ENCODE assay signal across 8 mouse cellular contexts in genomic region chr11:69407724-69408004, GRCm38 (mm10). TPM values are rescaled to one million over a fixed set of nuclear protein-coding genes. Genes with fewer than 3 reads are reported as not detected.
DNase-seq lines count a peak whose midpoint lies in the region; ATAC-seq and TF ChIP-seq lines count a peak whose summit lies in the region.

No protein-coding gene starts in this region.

- no peaks in the 10 kb centered on the region for H3K27me3 ChIP-seq in heart, embryonic 15.5 days
- no peaks in the 10 kb centered on the region for H3K27me3 ChIP-seq in MEL (ENCODE audit: control insufficient read depth in 1 of 2, insufficient read depth in 2 of 2, low read length in 2 of 2)
- no peaks in the 10 kb centered on the region for H3K27me3 ChIP-seq in forebrain, embryonic 13.5 days
- H3K27me3 ChIP-seq in liver, embryonic 15.5 days = no peaks in the 10 kb centered on the region

- TF ChIP-seq EP300 in MEL (IDR thresholded peaks at IDR 0.05; ENCODE audit: low read depth in 1 of 2, low read length in 2 of 2) = no peak

- peaks cover 54% of the 10 kb centered on the region for H3K36me3 ChIP-seq in heart, embryonic 15.5 days
- peaks cover 0 to 9% of the 10 kb centered on the region in 2 experiments; a peak in 3 of 4 replicates for H3K36me3 ChIP-seq in MEL (ENCODE audit: control insufficient read depth in 1 of 2, insufficient read depth in 2 of 2, low read length in 2 of 2)
- H3K36me3 ChIP-seq in forebrain, embryonic 13.5 days (ENCODE audit: poor library complexity, severe bottlenecking) = peaks cover 64% of the 10 kb centered on the region
- peaks cover 49% of the 10 kb centered on the region for H3K36me3 ChIP-seq in liver, embryonic 15.5 days (replicated peaks)

- no peak for ATAC-seq in heart, embryonic 15.5 days (replicated peaks; ENCODE audit: insufficient number of reproducible peaks, insufficient read depth, low FRiP score, low read depth)
- no peak for ATAC-seq in forebrain, embryonic 13.5 days
- no peak for ATAC-seq in liver, embryonic 15.5 days (ENCODE audit: insufficient read depth)

- 81% methylated on average over 4 of the region's 4 CpGs for WGBS in heart, embryonic 15.5 days
- WGBS in forebrain, embryonic 13.5 days = 92% methylated on average over 4 of the region's 4 CpGs
- 78% methylated on average over 4 of the region's 4 CpGs for WGBS in liver, embryonic 15.5 days (ENCODE audit: insufficient replicate concordance)

- no peak for TF ChIP-seq POLR2A in MEL (IDR thresholded peaks at IDR 0.05; ENCODE audit: control insufficient read depth in 1 of 2, insufficient read depth in 1 of 2, low read depth in 1 of 2, low read length in 2 of 2, poor library complexity in 1 of 2)

- peak overlapping the region; percentile 93 for H3K4me2 ChIP-seq in heart, embryonic 15.5 days
- peak overlapping the region; percentile 99 for H3K4me2 ChIP-seq in forebrain, embryonic 13.5 days
- H3K4me2 ChIP-seq in liver, embryonic 15.5 days = peak overlapping the region; percentile 100

- no peak for TF ChIP-seq CTCF in MEL (IDR thresholded peaks at IDR 0.05 in 2 of 3, conservative IDR thresholded peaks at IDR 0.05 in 1 of 3; ENCODE audit: control insufficient read depth in 1 of 3, insufficient read depth in 1 of 3, low read depth in 2 of 3, low read length in 3 of 3, poor library complexity in 1 of 3, severe bottlenecking in 1 of 3)

- no peak for DNase-seq in heart, postnatal 25 days (ENCODE audit: low spot score)
- DNase-seq in MEL (ENCODE audit: low read depth, low spot score) = no peak
- DNase-seq in thymus, postnatal 0 days (ENCODE audit: low spot score) = no peak
- DNase-seq in retina, embryonic 14.5 days (ENCODE audit: low spot score) = no peak
- DNase-seq in layer of hippocampus, adult 11-12 months (ENCODE audit: low spot score) = no peak

- peaks cover 42% of the 10 kb centered on the region for H3K79me2 ChIP-seq in MEL (ENCODE audit: control insufficient read depth, insufficient read depth, low read length, poor library complexity)

- peak overlapping the region; percentile 90; the same call in 1 of the 2 replicates for H3K9ac ChIP-seq in heart, embryonic 15.5 days
- peak overlapping the region; percentile 64 for H3K9ac ChIP-seq in MEL (ENCODE audit: control insufficient read depth, low read depth, low read length, poor library complexity, severe bottlenecking)
- H3K9ac ChIP-seq in forebrain, embryonic 13.5 days = peak overlapping the region; percentile 97
- H3K9ac ChIP-seq in liver, embryonic 15.5 days = no peak overlapping the region

- no peak overlapping the region for H3K27ac ChIP-seq in heart, embryonic 15.5 days
- no peak overlapping the region for H3K27ac ChIP-seq in MEL (ENCODE audit: control insufficient read depth, low read depth, low read length)
- H3K27ac ChIP-seq in forebrain, embryonic 13.5 days = no peak overlapping the region
- H3K27ac ChIP-seq in liver, embryonic 15.5 days (replicated peaks) = no peak overlapping the region; the same call in 1 of the 2 replicates

- no peaks in the 10 kb centered on the region for H3K9me3 ChIP-seq in heart, embryonic 15.5 days (replicated peaks)
- no peaks in the 10 kb centered on the region for H3K9me3 ChIP-seq in MEL (replicated peaks; ENCODE audit: insufficient read depth, low read length)
- no peaks in the 10 kb centered on the region for H3K9me3 ChIP-seq in forebrain, embryonic 13.5 days (replicated peaks)
- H3K9me3 ChIP-seq in liver, embryonic 15.5 days (replicated peaks) = no peaks in the 10 kb centered on the region

- H3K4me1 ChIP-seq in heart, embryonic 15.5 days (replicated peaks) = peaks cover 26% of the 10 kb centered on the region
- H3K4me1 ChIP-seq in MEL (ENCODE audit: control insufficient read depth in 1 of 2, insufficient read depth in 2 of 2, low read length in 2 of 2) = peaks cover 4 to 14% of the 10 kb centered on the region in 2 experiments; a peak in 3 of 4 replicates
- H3K4me1 ChIP-seq in forebrain, embryonic 13.5 days = peaks cover 28% of the 10 kb centered on the region
- peaks cover 58% of the 10 kb centered on the region for H3K4me1 ChIP-seq in liver, embryonic 15.5 days (replicated peaks)

- no peak for TF ChIP-seq RAD21 in MEL (IDR thresholded peaks at IDR 0.05; ENCODE audit: low read depth, low read length)

- H3K4me3 ChIP-seq in heart, embryonic 15.5 days = peak overlapping the region; percentile 85; the same call in 1 of the 2 replicates
- no peak overlapping the region; a peak in 1 of 4 replicates for H3K4me3 ChIP-seq in MEL (ENCODE audit: control insufficient read depth in 1 of 2, insufficient read depth in 1 of 2, low read depth in 2 of 2, low read length in 2 of 2)
- peak overlapping the region; percentile 79; the same call in 1 of the 2 replicates for H3K4me3 ChIP-seq in forebrain, embryonic 13.5 days
- no peak overlapping the region; the same call in 1 of the 2 replicates for H3K4me3 ChIP-seq in liver, embryonic 15.5 days (replicated peaks)

- intact Hi-C loops in heart, postnatal 25 days (cut with DNase I) = loop anchor here (10.0 kb wide), 1 partner anchor 587 kb away; the partner anchor contains the start of genes Gabarap and Phf23

TF ChIP-seq in MEL, 35 proteins besides CTCF, POLR2A, EP300 and RAD21:
- TF ChIP-seq MAFK (IDR thresholded peaks at IDR 0.05; ENCODE audit: borderline replicate concordance, low read depth, low read length) = no peak

RNA-seq across cellular contexts. Expression of gene Kdm6b, which starts 5.8 kb away (rescaled TPM):
- 18.6 and 19.5 TPM in 2 replicates for polyA plus RNA-seq in heart, embryonic 15.5 days (2015; fragmentation: Nextera tagmentation; extraction: Ambion mirVana)
- total RNA-seq in heart, postnatal 25 days (2021) = 10 to 100 TPM; 25.6 to 30.3 TPM
- total RNA-seq in MEL (2012; rRNA removed) = 5.8 and 7.2 TPM in 2 replicates
- 10 to 100 TPM; 25.0 to 43.4 TPM for polyA plus RNA-seq in MEL (2012; ENCODE audit: insufficient read depth in 1 of 2, insufficient read length in 2 of 2, low read depth in 1 of 2, low replicate concordance in 2 of 2, missing spikeins in 1 of 2)
- polyA plus RNA-seq in forebrain, embryonic 13.5 days (2015; fragmentation: Nextera tagmentation; extraction: Ambion mirVana) = 55.4 and 59.3 TPM in 2 replicates
- 4.0 TPM in 2 replicates for polyA plus RNA-seq in liver, embryonic 15.5 days (2015; fragmentation: Nextera tagmentation; extraction: Ambion mirVana)
- 31.5 and 45.6 TPM in 2 replicates for polyA plus RNA-seq in thymus, postnatal 0 days (2015; fragmentation: Nextera tagmentation; extraction: Ambion mirVana)

RNA-seq across cellular contexts. Expression of gene Tmem88, which starts 9.6 kb away (rescaled TPM):
- polyA plus RNA-seq in heart, embryonic 15.5 days (2015; fragmentation: Nextera tagmentation; extraction: Ambion mirVana) = 37.3 and 40.6 TPM in 2 replicates
- 10 to 100 TPM; 22.5 to 23.7 TPM for total RNA-seq in heart, postnatal 25 days (2021)
- 0.39 TPM in 2 replicates for total RNA-seq in MEL (2012; rRNA removed)
- polyA plus RNA-seq in MEL (2012; ENCODE audit: insufficient read depth in 1 of 2, insufficient read length in 2 of 2, low read depth in 1 of 2, low replicate concordance in 2 of 2, missing spikeins in 1 of 2) = under 1 TPM in 1 of 2 experiments, not detected in 1; 0.45 TPM
- 6.3 and 6.6 TPM in 2 replicates for polyA plus RNA-seq in forebrain, embryonic 13.5 days (2015; fragmentation: Nextera tagmentation; extraction: Ambion mirVana)
- 6.6 and 7.1 TPM in 2 replicates for polyA plus RNA-seq in liver, embryonic 15.5 days (2015; fragmentation: Nextera tagmentation; extraction: Ambion mirVana)
- 10.4 and 12.9 TPM in 2 replicates for polyA plus RNA-seq in thymus, postnatal 0 days (2015; fragmentation: Nextera tagmentation; extraction: Ambion mirVana)

RNA-seq across cellular contexts. Expression of gene Cyb5d1, which starts 12.2 kb away (rescaled TPM):
- polyA plus RNA-seq in heart, embryonic 15.5 days (2015; fragmentation: Nextera tagmentation; extraction: Ambion mirVana) = 20.6 and 24.0 TPM in 2 replicates
- 10 to 100 TPM; 26.1 to 29.3 TPM for total RNA-seq in heart, postnatal 25 days (2021)
- 26.8 and 39.6 TPM in 2 replicates for total RNA-seq in MEL (2012; rRNA removed)
- polyA plus RNA-seq in MEL (2012; ENCODE audit: insufficient read depth in 1 of 2, insufficient read length in 2 of 2, low read depth in 1 of 2, low replicate concordance in 2 of 2, missing spikeins in 1 of 2) = 10 to 100 TPM in 1 of 2 experiments, not detected in 1; 21.3 TPM
- polyA plus RNA-seq in forebrain, embryonic 13.5 days (2015; fragmentation: Nextera tagmentation; extraction: Ambion mirVana) = 45.9 and 48.6 TPM in 2 replicates
- polyA plus RNA-seq in liver, embryonic 15.5 days (2015; fragmentation: Nextera tagmentation; extraction: Ambion mirVana) = 9.6 and 11.0 TPM in 2 replicates
- 25.9 and 28.3 TPM in 2 replicates for polyA plus RNA-seq in thymus, postnatal 0 days (2015; fragmentation: Nextera tagmentation; extraction: Ambion mirVana)

RNA-seq across cellular contexts. Expression of gene Naa38, which starts 12.4 kb away (rescaled TPM):
- polyA plus RNA-seq in heart, embryonic 15.5 days (2015; fragmentation: Nextera tagmentation; extraction: Ambion mirVana) = 129 and 132 TPM in 2 replicates
- 10 to 100 TPM; 97.5 to 99.2 TPM for total RNA-seq in heart, postnatal 25 days (2021)
- total RNA-seq in MEL (2012; rRNA removed) = 190 and 191 TPM in 2 replicates
- polyA plus RNA-seq in MEL (2012; ENCODE audit: insufficient read depth in 1 of 2, insufficient read length in 2 of 2, low read depth in 1 of 2, low replicate concordance in 2 of 2, missing spikeins in 1 of 2) = 100 to 1,000 TPM in 1 of 2 experiments, not detected in 1; 173 TPM
- polyA plus RNA-seq in forebrain, embryonic 13.5 days (2015; fragmentation: Nextera tagmentation; extraction: Ambion mirVana) = 100.0 and 108 TPM in 2 replicates
- polyA plus RNA-seq in liver, embryonic 15.5 days (2015; fragmentation: Nextera tagmentation; extraction: Ambion mirVana) = 77.2 and 88.0 TPM in 2 replicates
- polyA plus RNA-seq in thymus, postnatal 0 days (2015; fragmentation: Nextera tagmentation; extraction: Ambion mirVana) = 194 and 211 TPM in 2 replicates

RNA-seq across cellular contexts. Expression of gene Chd3, which starts 38.5 kb away (rescaled TPM):
- polyA plus RNA-seq in heart, embryonic 15.5 days (2015; fragmentation: Nextera tagmentation; extraction: Ambion mirVana) = 14.2 and 22.9 TPM in 2 replicates
- total RNA-seq in heart, postnatal 25 days (2021) = 10 to 100 TPM; 26.4 to 27.9 TPM
- total RNA-seq in MEL (2012; rRNA removed) = 37.3 and 65.8 TPM in 2 replicates
- polyA plus RNA-seq in MEL (2012; ENCODE audit: insufficient read depth in 1 of 2, insufficient read length in 2 of 2, low read depth in 1 of 2, low replicate concordance in 2 of 2, missing spikeins in 1 of 2) = 10 to 100 TPM in 1 of 2 experiments, not detected in 1; 84.9 TPM
- 104 and 106 TPM in 2 replicates for polyA plus RNA-seq in forebrain, embryonic 13.5 days (2015; fragmentation: Nextera tagmentation; extraction: Ambion mirVana)
- 3.4 and 5.8 TPM in 2 replicates for polyA plus RNA-seq in liver, embryonic 15.5 days (2015; fragmentation: Nextera tagmentation; extraction: Ambion mirVana)
- polyA plus RNA-seq in thymus, postnatal 0 days (2015; fragmentation: Nextera tagmentation; extraction: Ambion mirVana) = 10.7 and 13.2 TPM in 2 replicates

Comparison
In these comparisons a context has a peak if more than half of its experiments do, and no peak if none do; other contexts are left out.
1. H3K4me3 ChIP-seq: peak in heart, embryonic 15.5 days (single experiment) and forebrain, embryonic 13.5 days (single experiment); none in MEL (0 of 2) and liver, embryonic 15.5 days (single experiment).
2. Peak in every context shown above with its lines, with median percentiles within 50 percentile points of each other: H3K4me2 ChIP-seq.